Mouse (Mus musculus) testis, adult 2 months (tissue): ENCODE results near the gene Clasp1.

ENCODE experiments used
- CTCF ChIP-seq: fragments of 200-500 bp; IDR thresholded peaks from 2 replicates; pipeline ENCODE4 v1.5.1; 2012; ENCODE audit warnings: low read depth, mild to moderate bottlenecking, inconsistent platforms, low read length, moderate library complexity; ENCODE audit not compliant: control insufficient read depth, insufficient read depth, insufficient replicate concordance
- POLR2A ChIP-seq: fragments of 200-500 bp; IDR thresholded peaks from 2 replicates; pipeline ENCODE4 v1.6.1; 2012; ENCODE audit warnings: low read depth, mild to moderate bottlenecking, inconsistent platforms, low read length, moderate library complexity; ENCODE audit not compliant: control insufficient read depth

DNA sequence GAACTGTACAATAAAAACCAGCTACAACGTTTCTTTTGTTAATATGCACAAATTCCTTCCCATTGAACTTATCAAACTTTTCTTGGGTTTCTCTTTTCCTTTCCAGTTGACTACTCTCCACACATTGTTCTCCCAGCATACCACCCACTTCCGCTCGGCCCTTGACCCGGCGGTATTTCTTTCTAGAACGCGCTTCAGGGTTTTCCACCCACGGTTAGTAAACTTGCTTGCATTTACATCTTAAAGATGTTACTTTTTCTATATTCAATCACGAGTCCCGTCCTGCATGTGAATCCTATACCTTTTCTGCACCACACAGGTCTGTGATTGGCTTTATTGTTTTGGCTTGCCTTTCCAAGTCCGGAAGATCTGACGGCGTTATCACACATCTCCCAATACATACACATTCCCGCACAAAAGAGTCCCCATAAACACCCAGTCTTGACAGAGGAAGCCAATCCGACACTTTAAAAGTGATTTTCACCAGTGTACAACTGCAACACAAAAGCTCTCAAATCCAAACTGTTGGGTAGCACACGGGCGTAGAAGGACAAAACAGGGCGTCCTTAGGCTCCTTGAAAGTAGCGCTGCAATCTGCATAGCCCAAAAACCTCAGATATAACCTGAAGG is 616 bp upstream of the Clasp1 start:
- no peak for TF ChIP-seq CTCF
- TF ChIP-seq POLR2A = no peak
